Mouse (Mus musculus) hindbrain, embryonic 11.5 days (tissue): Measurements from ENCODE around the gene Itgb3. TPM values are rescaled to one million over a fixed set of nuclear protein-coding genes. Genes with fewer than 3 reads are reported as not detected.
A peak's percentile ranks its signal among the peaks of the same experiment; 100 is the strongest.

Experiments used
- ATAC-seq: fragments of 200-750 bp; cut with Nextera tagmentation; 2 replicates; pipeline ENCODE4 v1.8.0; 2017; ENCODE audit warnings: mild to moderate bottlenecking, moderate TSS enrichment, moderate library complexity; ENCODE audit not compliant: low FRiP score
- DNase-seq: peaks from one replicate; pipeline ENCODE4 v3.0.0-alpha.2; 2015; ENCODE audit warnings: low spot score
- H3K27ac ChIP-seq: fragments of 300-500 bp; sonication (generic); 2 replicates; pipeline ENCODE4 v1.5.1; 2014; ENCODE audit warnings: mild to moderate bottlenecking, low read depth, low read length
- H3K27me3 ChIP-seq: fragments of 300-500 bp; sonication (generic); 2 replicates; pipeline ENCODE4 v1.6.1; 2014; ENCODE audit warnings: mild to moderate bottlenecking, low read length, moderate library complexity, mixed read lengths; ENCODE audit not compliant: control insufficient read depth, insufficient read depth
- H3K36me3 ChIP-seq: fragments of 300-500 bp; sonication (generic); 2 replicates; pipeline ENCODE4 v1.6.1; 2014; ENCODE audit warnings: mild to moderate bottlenecking, low read length, moderate library complexity, mixed read lengths; ENCODE audit not compliant: control insufficient read depth, insufficient read depth
- H3K4me1 ChIP-seq: fragments of 300-500 bp; sonication (generic); replicated peaks from 2 replicates; pipeline ENCODE4 v1.6.1; 2014; ENCODE audit warnings: low read length, mixed read lengths; ENCODE audit not compliant: control insufficient read depth, insufficient read depth
- H3K4me2 ChIP-seq: fragments of 300-500 bp; sonication (generic); replicated peaks from 2 replicates; pipeline ENCODE4 v1.6.1; 2014; ENCODE audit warnings: mild to moderate bottlenecking, low read depth, low read length
- H3K4me3 ChIP-seq: fragments of 300-500 bp; sonication (generic); 2 replicates; pipeline ENCODE4 v1.5.1; 2014; ENCODE audit warnings: low read depth, low read length
- H3K9ac ChIP-seq: fragments of 300-500 bp; sonication (generic); 2 replicates; pipeline ENCODE4 v1.6.1; 2014; ENCODE audit warnings: low read depth, low read length
- H3K9me3 ChIP-seq: fragments of 300-500 bp; sonication (generic); 2 replicates; pipeline ENCODE4 v1.6.1; 2016; ENCODE audit warnings: low read length; ENCODE audit not compliant: control insufficient read depth
- whole genome bisulfite sequencing: fragments of 180-500 bp; shearing (Covaris S2); extraction: QIAGEN DNeasy Blood & Tissue Kit; methylation state at CpG from one replicate; pipeline ENCODE4 v1.1.7; 2014; 5-methylcytosine and 5-hydroxymethylcytosine counted together
- polyA plus RNA-seq: library from polyadenylated mRNA; unstranded; fragments of >200 nt; fragmentation: Nextera tagmentation; extraction: Ambion mirVana; gene quantifications from 2 replicates; pipeline ENCODE4 v1.2.1, GENCODE M21; 2014

Itgb3 gene
- polyA plus RNA-seq, 1 experiment from 2014 or later = 1.3 TPM

DNA sequence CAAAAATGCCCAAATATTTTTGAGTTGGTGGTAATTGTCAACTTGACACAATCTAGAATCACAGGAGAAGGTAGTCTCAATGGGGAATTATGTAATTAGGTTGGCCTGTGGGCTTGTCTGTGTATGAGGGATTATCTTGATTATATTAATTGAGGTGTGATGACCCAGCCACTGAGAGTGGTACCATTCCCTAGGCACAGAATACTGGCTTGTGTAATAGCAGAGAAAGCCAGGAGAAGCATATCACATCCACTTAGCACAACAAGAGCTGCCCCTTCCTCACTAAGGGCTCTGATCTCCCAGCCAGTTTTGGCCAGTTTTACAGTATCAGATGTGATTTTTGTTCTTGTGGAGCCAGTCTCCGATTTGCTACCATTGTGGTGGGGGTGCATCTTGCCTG lies 18.2 kb upstream of the Itgb3 start:
- H3K9me3 ChIP-seq = 0 out of 2 replicates have a peak, but pooled peaks cover 4% of the 10 kb centered on the region
- no peaks in the 10 kb centered on the region for H3K36me3 ChIP-seq
- H3K4me2 ChIP-seq = no peak overlapping the region
- WGBS = 81% methylated on average over 1 of the region's 1 CpGs
- DNase-seq (no peak), ATAC-seq (no peak)
- no peak overlapping the region for H3K9ac ChIP-seq
- H3K27me3 ChIP-seq = no peaks in the 10 kb centered on the region
- H3K4me3 ChIP-seq = no peak overlapping the region
- H3K27ac ChIP-seq = no peak overlapping the region
- H3K4me1 ChIP-seq = no peaks in the 10 kb centered on the region

DNA sequence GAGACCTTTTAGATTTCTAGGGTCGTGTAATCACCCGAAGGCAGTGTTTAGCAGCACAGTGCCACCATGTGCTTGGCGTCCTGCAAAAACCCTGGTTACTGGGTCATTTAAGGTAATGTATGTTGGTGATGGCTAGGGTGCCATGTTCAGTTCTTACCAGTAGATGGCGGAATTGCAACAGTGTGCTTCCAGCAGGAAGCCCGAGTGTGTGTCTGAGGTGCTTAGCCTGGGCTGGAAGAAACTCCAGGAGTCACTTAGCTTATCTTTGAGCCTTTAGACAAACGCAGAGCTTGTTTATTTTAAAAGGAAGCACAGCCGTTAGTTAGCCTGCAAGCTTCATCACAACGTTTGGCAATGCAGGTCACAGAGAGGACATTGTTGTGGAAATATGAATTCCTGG lies 17.7 kb upstream of the Itgb3 start:
- H3K9me3 ChIP-seq = 0 out of 2 replicates have a peak, but pooled peaks cover 4% of the 10 kb centered on the region
- H3K27ac ChIP-seq = no peak overlapping the region
- no peaks in the 10 kb centered on the region for H3K27me3 ChIP-seq
- 4% methylated on average over 8 of the region's 8 CpGs for WGBS
- no peak overlapping the region for H3K9ac ChIP-seq
- no peaks in the 10 kb centered on the region for H3K4me1 ChIP-seq
- H3K36me3 ChIP-seq = no peaks in the 10 kb centered on the region
- ATAC-seq (peak; percentile 64), DNase-seq (peak; percentile 87)
- H3K4me2 ChIP-seq = no peak overlapping the region
- no peak overlapping the region for H3K4me3 ChIP-seq

DNA sequence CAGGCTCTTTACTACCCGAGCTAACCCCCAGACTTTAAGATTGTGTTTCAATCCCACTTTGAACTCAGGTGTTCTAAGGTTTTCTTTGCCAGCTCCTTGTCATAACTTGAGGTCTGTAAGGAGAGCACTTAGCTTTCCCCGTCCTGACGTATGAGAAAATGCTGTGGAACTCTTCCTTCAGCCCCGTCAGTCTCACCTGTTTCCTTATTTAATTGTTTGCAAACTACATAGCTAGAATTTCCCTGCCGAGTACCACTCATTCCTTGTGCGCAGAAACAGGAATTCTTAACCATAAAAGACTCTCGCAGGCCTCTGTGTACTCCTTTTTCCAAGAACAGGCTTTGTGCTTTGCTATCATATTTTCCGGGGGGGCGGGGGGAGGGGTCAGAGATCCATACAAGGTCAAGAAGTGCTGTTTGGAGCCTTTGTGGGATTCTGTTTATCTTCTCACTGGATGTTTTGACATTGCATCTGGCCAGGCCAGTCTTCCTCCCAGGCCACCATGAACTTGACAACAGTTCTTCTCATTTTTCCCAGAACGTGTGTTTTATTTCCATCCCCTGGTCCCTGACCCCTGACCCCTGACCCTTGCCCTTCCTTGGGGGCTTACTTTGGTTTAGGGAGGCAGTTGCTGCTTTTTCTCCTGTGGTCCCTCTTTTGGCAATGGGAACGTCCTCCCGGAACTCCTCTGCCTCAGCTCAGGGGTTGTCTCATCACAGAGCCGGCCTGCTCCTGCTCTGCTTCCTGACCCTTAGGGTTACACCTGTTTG lies 15.5 kb upstream of the Itgb3 start:
- no peak overlapping the region for H3K27ac ChIP-seq
- H3K9me3 ChIP-seq = 0 out of 2 replicates have a peak, but pooled peaks cover 4% of the 10 kb centered on the region
- DNase-seq = no peak
- ATAC-seq = no peak
- H3K27me3 ChIP-seq = no peaks in the 10 kb centered on the region
- WGBS = 71% methylated on average over 13 of the region's 13 CpGs
- no peak overlapping the region for H3K9ac ChIP-seq
- H3K4me3 ChIP-seq = no peak overlapping the region
- H3K4me2 ChIP-seq = no peak overlapping the region
- H3K4me1 ChIP-seq = no peaks in the 10 kb centered on the region
- H3K36me3 ChIP-seq = no peaks in the 10 kb centered on the region

DNA sequence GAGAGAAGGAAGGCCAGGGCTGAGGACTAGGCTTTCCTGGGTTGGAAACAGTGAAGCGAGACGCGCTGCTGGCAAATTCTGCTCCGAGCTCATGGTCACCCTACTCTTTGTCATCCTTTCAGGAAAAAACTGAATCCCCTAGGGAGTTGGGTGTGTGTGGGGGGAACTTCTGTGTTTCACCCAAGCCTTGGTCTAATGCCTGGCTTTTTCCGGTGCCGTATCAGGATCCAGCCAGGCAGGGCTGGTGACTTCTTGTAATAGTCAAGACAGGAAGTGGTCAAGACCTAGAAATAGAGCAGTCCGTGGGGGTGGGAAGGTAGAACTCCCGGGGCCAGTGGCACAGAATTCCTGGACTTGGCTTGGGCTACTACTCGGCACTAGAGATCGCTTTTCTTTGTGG lies 11.4 kb upstream of the Itgb3 start:
- Histone ChIP-seq H3K27ac (no peak overlapping the region), H3K9ac (no peak overlapping the region), H3K9me3 (no peaks in the 10 kb centered on the region), H3K4me3 (no peak overlapping the region), H3K27me3 (no peaks in the 10 kb centered on the region), H3K4me1 (no peaks in the 10 kb centered on the region), H3K4me2 (no peak overlapping the region), H3K36me3 (no peaks in the 10 kb centered on the region)
- 80% methylated on average over 10 of the region's 10 CpGs for WGBS
- DNase-seq = no peak
- ATAC-seq = no peak

DNA sequence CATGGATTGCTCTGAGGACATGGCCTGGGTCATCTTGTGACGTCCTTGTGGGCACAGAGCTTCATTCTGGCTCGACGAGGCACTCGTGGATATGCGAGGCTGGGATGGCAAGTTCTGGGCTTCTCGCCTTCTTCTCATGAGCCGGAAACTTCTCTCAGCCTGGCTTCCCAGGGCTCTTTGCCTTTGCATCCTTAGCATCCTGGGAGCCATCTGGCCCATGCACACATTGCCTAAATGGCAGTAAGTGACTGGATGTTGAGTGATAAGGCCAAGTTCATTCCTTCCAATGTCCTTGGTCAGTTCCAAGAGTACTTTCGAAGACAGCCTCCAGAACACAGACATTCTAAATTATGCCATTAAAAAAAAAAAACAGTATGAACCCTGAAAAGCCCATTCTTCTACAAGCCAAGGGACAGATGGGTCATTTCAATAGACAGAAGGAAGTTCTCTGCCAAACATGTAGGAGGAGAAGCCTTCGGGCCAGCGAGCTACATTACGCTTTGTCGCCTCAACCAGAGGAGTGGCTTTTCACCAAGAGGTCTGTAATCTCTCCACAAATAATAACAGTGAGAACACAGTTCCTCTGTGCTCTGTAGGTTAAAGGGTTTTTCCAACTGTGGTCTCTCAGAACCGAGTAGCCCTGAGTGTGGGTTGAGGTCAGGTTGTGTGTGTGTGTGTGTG lies 8.4 kb upstream of the Itgb3 start:
- H3K36me3 ChIP-seq = no peaks in the 10 kb centered on the region
- ATAC-seq (no peak), DNase-seq (no peak)
- H3K9me3 ChIP-seq = no peaks in the 10 kb centered on the region
- H3K4me3 ChIP-seq = no peak overlapping the region
- 90% methylated on average over 13 of the region's 13 CpGs for WGBS
- H3K4me1 ChIP-seq = no peaks in the 10 kb centered on the region
- H3K27me3 ChIP-seq = no peaks in the 10 kb centered on the region
- H3K27ac ChIP-seq = no peak overlapping the region
- H3K4me2 ChIP-seq = no peak overlapping the region
- H3K9ac ChIP-seq = no peak overlapping the region

DNA sequence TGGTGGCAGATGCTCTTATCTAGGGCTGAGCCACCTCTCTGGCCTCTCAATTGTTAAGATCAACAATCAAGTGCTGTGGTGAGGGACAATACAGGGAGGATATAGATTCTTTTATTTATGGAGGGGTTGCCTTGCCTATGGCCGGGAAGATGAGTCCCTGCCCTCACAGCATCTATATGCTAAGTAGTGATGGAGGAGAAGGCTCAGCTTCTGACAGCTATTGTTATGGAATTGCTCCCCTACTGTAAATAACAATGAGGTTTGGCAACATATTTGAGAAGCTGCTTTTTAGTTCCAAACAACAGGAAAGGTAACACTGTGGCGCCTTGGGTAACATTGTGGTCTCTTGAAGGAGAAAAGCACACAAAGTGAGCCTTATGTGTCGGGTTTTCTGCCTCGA lies 7.1 kb upstream of the Itgb3 start:
- Histone ChIP-seq H3K27ac (no peak overlapping the region), H3K36me3 (no peaks in the 10 kb centered on the region), H3K4me1 (no peaks in the 10 kb centered on the region), H3K4me2 (no peak overlapping the region), H3K9me3 (no peaks in the 10 kb centered on the region), H3K9ac (no peak overlapping the region), H3K27me3 (no peaks in the 10 kb centered on the region), H3K4me3 (no peak overlapping the region)
- DNase-seq (no peak), ATAC-seq (no peak)
- WGBS = 40% methylated on average over 4 of the region's 4 CpGs

DNA sequence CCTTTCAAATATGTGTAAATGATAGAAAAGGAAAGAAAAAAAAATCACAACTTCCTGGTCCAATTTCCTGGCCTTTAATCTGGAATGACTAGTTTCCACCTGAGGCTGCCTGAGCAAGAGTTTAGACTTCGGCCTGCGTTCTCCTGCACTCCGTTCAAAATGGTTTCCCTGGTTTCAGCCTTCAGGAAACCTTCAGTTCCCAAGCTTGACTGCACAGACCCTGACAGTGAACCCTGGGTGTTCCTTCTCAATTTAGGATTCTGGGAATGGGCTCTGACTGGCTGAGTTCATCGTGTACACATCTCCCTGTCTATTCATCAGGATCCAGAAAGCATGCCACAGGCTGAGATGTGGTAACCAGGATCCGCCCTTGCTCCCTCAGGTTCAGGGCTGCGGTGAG lies 3.6 kb upstream of the Itgb3 start:
- Histone ChIP-seq H3K9ac (no peak overlapping the region), H3K27ac (no peak overlapping the region), H3K4me1 (peaks cover 2% of the 10 kb centered on the region; the same call in 1 of the 2 replicates), H3K4me2 (no peak overlapping the region), H3K4me3 (no peak overlapping the region), H3K36me3 (no peaks in the 10 kb centered on the region), H3K27me3 (peaks cover 13% of the 10 kb centered on the region), H3K9me3 (no peaks in the 10 kb centered on the region)
- ATAC-seq (no peak), DNase-seq (no peak)
- 45% methylated on average over 6 of the region's 6 CpGs for WGBS

DNA sequence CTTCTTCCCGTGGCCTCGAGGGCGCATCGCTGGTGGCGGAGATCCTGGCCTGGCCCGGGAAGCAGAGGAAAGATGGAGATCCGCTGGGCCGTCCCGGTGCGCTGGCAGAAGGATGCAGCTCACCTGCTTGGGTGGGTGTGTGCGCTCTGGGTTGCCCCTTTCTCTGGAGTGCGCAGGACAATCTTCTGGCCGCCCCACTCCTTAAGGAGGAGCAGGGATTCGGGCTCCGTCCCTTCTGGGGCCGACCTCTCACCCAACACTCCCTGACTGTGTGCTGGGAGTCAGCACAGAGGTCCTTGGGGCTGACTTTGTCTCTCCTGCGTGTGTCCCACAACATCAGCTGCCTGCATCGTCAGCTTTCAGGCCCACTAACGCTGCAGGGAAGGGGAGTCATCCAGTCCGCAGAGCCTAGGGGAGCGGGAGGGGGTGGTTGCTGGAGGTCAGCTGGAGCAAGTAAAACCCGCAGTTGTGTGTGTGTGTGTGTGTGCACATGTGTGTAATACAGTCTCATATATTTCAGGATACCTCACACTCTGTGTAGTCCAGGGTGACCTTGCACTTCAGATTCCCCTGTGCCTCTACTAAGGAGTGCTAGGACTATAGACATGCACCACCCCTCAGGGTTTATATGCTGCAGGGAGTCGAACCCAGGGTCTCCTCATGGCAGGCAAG lies 585 bp downstream of the Itgb3 start:
- H3K27me3 ChIP-seq = peaks cover 18% of the 10 kb centered on the region
- WGBS = 3% methylated on average over 23 of the region's 23 CpGs
- H3K4me1 ChIP-seq = peaks cover 2% of the 10 kb centered on the region; the same call in 1 of the 2 replicates
- peak overlapping the region; percentile 48; the same call in 1 of the 2 replicates for H3K9ac ChIP-seq
- no peaks in the 10 kb centered on the region for H3K36me3 ChIP-seq
- DNase-seq (peak; percentile 33), ATAC-seq (peak; percentile 68)
- no peak overlapping the region for H3K27ac ChIP-seq
- peak overlapping the region; percentile 45 for H3K4me3 ChIP-seq
- H3K4me2 ChIP-seq = peak overlapping the region; percentile 92
- H3K9me3 ChIP-seq = no peaks in the 10 kb centered on the region
